Mouse (Mus musculus) liver, postnatal 0 days (tissue): ENCODE data around the gene Mtmr3.

ENCODE experiments used
- CTCF ChIP-seq: sonication (generic); IDR thresholded peaks from 2 replicates; pipeline ENCODE4 v1.5.1; 2016; ENCODE audit warnings: antibody characterized with exemption, low read depth
- EP300 ChIP-seq: IDR thresholded peaks from 2 replicates; pipeline ENCODE4 v1.6.1; 2016; ENCODE audit warnings: antibody characterized with exemption, low read depth, mild to moderate bottlenecking

DNA sequence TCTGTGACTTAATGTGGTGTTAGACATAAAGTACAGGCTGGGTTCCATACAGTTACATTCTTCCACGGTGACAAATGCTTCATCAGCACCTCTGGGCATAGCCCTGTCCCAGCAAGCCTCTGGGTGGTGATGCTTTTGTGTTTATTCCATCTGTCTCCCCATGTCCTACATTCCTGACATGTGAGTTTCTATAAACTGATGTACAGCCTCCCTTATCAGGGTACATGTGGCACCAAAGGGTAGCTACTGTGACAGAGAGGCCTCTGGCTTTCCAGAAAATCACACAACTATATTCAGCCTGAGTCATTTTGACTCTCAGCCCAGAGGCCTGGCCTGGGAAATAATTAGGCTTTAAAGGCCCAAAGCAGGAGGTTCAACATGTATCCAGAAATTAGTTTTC lies 11.9 kb upstream of the Mtmr3 start:
- TF ChIP-seq CTCF: no peak
- no peak for TF ChIP-seq EP300
